Mouse (Mus musculus): Measurements from ENCODE around the gene Slc25a34.
A peak's percentile ranks its signal among the peaks of the same experiment; 100 is the strongest.

DNA sequence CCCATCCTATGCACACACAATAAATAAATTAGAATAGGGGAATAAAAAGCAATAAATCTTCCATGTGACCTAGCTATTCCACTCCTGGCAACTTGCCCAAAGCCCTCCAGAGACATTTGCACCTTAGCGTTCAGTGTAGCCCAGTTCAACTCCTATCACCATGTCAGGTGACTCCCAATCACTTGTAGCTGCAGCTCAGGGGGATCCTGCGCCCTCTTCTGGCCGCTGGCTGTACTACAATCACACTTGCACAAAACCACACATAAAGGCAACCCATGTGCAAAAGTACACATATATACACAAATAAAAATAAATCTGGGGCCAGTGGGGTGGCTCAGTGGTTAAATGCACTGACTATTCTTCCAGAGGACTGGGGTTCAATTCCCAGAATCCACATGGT lies 32.1 kb downstream of the Slc25a34 start:
- TF ChIP-seq POLR2AphosphoS5 (IDR thresholded peaks at IDR 0.05; ENCODE audit: insufficient replicate concordance, low read depth, low read length) = no peak
- peak; percentile 78 for TF ChIP-seq CTCF (IDR thresholded peaks at IDR 0.05; ENCODE audit: low read depth, low read length)
- no peak for TF ChIP-seq TAL1 (conservative IDR thresholded peaks at IDR 0.05; ENCODE audit: low read depth, low read length)
